9 mouse cellular contexts compared by ENCODE assay signal in genomic region chr7:118992080-118992560, GRCm38 (mm10). TPM values are rescaled to one million over a fixed set of nuclear protein-coding genes. Genes with fewer than 3 reads are reported as not detected.
DNase-seq lines count a peak whose midpoint lies in the region; ATAC-seq lines count a peak whose summit lies in the region.
"Had no signal": no experiment of that assay in that cellular context is flagged by ENCODE, and none has a peak within 500 bp of the region (broad histone marks: within the 10 kb centered on the region; RNA-seq: fewer than 3 reads in every experiment).

No protein-coding gene starts in this region.

- no peaks in the 10 kb centered on the region for H3K9me3 ChIP-seq in heart, embryonic 14.5 days (ENCODE audit: control insufficient read depth, low read length)
- no peaks in the 10 kb centered on the region for H3K9me3 ChIP-seq in forebrain, embryonic 13.5 days (replicated peaks)
- H3K9me3 ChIP-seq in midbrain, embryonic 12.5 days: no peaks in the 10 kb centered on the region

- peaks cover 20 to 33% of the 10 kb centered on the region in 2 experiments; a peak in 3 of 4 replicates for H3K4me1 ChIP-seq in heart, embryonic 14.5 days (ENCODE audit: control insufficient read depth in 2 of 2, insufficient read depth in 2 of 2, low read length in 2 of 2)
- peaks cover 13% of the 10 kb centered on the region for H3K4me1 ChIP-seq in brown adipose tissue, adult 24 weeks (ENCODE audit: control insufficient read depth, insufficient read depth, insufficient read length, low read length)
- peaks cover 74% of the 10 kb centered on the region for H3K4me1 ChIP-seq in forebrain, embryonic 13.5 days
- peaks cover 65% of the 10 kb centered on the region for H3K4me1 ChIP-seq in midbrain, embryonic 12.5 days

- peak overlapping the region; percentile 93; the same call in 1 of the 2 replicates for H3K4me2 ChIP-seq in heart, embryonic 14.5 days (ENCODE audit: low read length)
- H3K4me2 ChIP-seq in forebrain, embryonic 13.5 days: peak overlapping the region; percentile 90
- H3K4me2 ChIP-seq in midbrain, embryonic 12.5 days (replicated peaks): peak overlapping the region; percentile 79

- WGBS in heart, embryonic 14.5 days: 55% methylated on average over 6 of the region's 6 CpGs
- 16% methylated on average over 6 of the region's 6 CpGs for WGBS in forebrain, embryonic 13.5 days
- 30% methylated on average over 6 of the region's 6 CpGs for WGBS in midbrain, embryonic 12.5 days

- H3K9ac ChIP-seq in heart, embryonic 14.5 days (ENCODE audit: low read length): no peak overlapping the region
- no peak overlapping the region for H3K9ac ChIP-seq in forebrain, embryonic 13.5 days
- H3K9ac ChIP-seq in midbrain, embryonic 12.5 days (replicated peaks): 0 out of 2 replicates have a peak overlapping the region, but pooled peaks have one; percentile 11
- H3K9ac ChIP-seq: liver, embryonic 14.5 days had no signal

- ATAC-seq in heart, embryonic 14.5 days (ENCODE audit: insufficient number of reproducible peaks, insufficient read depth, low FRiP score, low read depth): no peak
- ATAC-seq in forebrain, embryonic 13.5 days: no peak
- ATAC-seq in midbrain, embryonic 12.5 days (ENCODE audit: low FRiP score, low read depth): no peak

- no peaks in the 10 kb centered on the region for H3K27me3 ChIP-seq in heart, embryonic 14.5 days (ENCODE audit: control insufficient read depth, insufficient read depth, low read length)
- peaks cover 6% of the 10 kb centered on the region; the same call in 1 of the 2 replicates for H3K27me3 ChIP-seq in forebrain, embryonic 13.5 days
- peaks cover 7% of the 10 kb centered on the region for H3K27me3 ChIP-seq in midbrain, embryonic 12.5 days

- no peak for DNase-seq in heart, postnatal 4 days
- DNase-seq in spleen, postnatal 4 days (ENCODE audit: low spot score in 2 of 2): no peak
- no peak for DNase-seq in lung, postnatal 25 days (ENCODE audit: low spot score)
- no peak for DNase-seq in lung, adult 18-20 months

- H3K4me3 ChIP-seq in heart, embryonic 14.5 days (ENCODE audit: control insufficient read depth in 1 of 2, insufficient read depth in 1 of 2, low read depth in 1 of 2, low read length in 2 of 2): no peak overlapping the region
- H3K4me3 ChIP-seq in brown adipose tissue, adult 24 weeks (ENCODE audit: insufficient read depth, low read depth, low read length): peak overlapping the region; percentile 11; the same call in 1 of the 2 replicates
- peak overlapping the region; percentile 66 for H3K4me3 ChIP-seq in forebrain, embryonic 13.5 days
- peak overlapping the region; percentile 72 for H3K4me3 ChIP-seq in midbrain, embryonic 12.5 days

- no peaks in the 10 kb centered on the region for H3K36me3 ChIP-seq in heart, embryonic 14.5 days (ENCODE audit: control insufficient read depth, insufficient read depth, low read length)
- no peaks in the 10 kb centered on the region for H3K36me3 ChIP-seq in forebrain, embryonic 13.5 days (ENCODE audit: poor library complexity, severe bottlenecking)
- H3K36me3 ChIP-seq in midbrain, embryonic 12.5 days: peaks cover 6% of the 10 kb centered on the region; the same call in 1 of the 2 replicates

- H3K27ac ChIP-seq in heart, embryonic 14.5 days (replicated peaks in 1 of 2; ENCODE audit: control insufficient read depth in 1 of 2, insufficient read depth in 1 of 2, low read depth in 2 of 2, low read length in 2 of 2): no peak overlapping the region
- H3K27ac ChIP-seq in brown adipose tissue, adult 24 weeks (replicated peaks; ENCODE audit: low read depth, low read length): peak overlapping the region; percentile 20
- H3K27ac ChIP-seq in forebrain, embryonic 13.5 days: peak overlapping the region; percentile 85
- H3K27ac ChIP-seq in midbrain, embryonic 12.5 days (replicated peaks): peak overlapping the region; percentile 90
- H3K27ac ChIP-seq: liver, embryonic 14.5 days had no signal

RNA-seq across cellular contexts. Expression of gene Gprc5b, which starts 2.9 kb away (rescaled TPM):
- polyA plus RNA-seq in heart, embryonic 14.5 days (2014; fragmentation: Nextera tagmentation; extraction: Ambion mirVana): 5.7 and 9.0 TPM in 2 replicates
- 10 to 100 TPM; 18.3 to 21.0 TPM for total RNA-seq in heart, postnatal 4 days (2021)
- polyA plus RNA-seq in brown adipose tissue, adult 24 weeks (2012; ENCODE audit: insufficient read depth, insufficient read length, missing spikeins): 55.7 and 65.8 TPM in 2 replicates
- polyA plus RNA-seq in forebrain, embryonic 13.5 days (2015; fragmentation: Nextera tagmentation; extraction: Ambion mirVana): 8.4 and 9.7 TPM in 2 replicates
- polyA plus RNA-seq in midbrain, embryonic 12.5 days (2016; fragmentation: Nextera tagmentation; extraction: Ambion mirVana): 11.9 and 14.1 TPM in 2 replicates

Comparison
In these comparisons a context has a peak if more than half of its experiments do, and no peak if none do; other contexts are left out.
1. H3K27ac ChIP-seq: peak in brown adipose tissue, adult 24 weeks (single experiment), forebrain, embryonic 13.5 days (single experiment) and midbrain, embryonic 12.5 days (single experiment); none in heart, embryonic 14.5 days (0 of 2).
2. H3K4me3 ChIP-seq: peak in brown adipose tissue, adult 24 weeks (single experiment), forebrain, embryonic 13.5 days (single experiment) and midbrain, embryonic 12.5 days (single experiment); none in heart, embryonic 14.5 days (0 of 2).
3. Peak in every context shown above with its lines, with median percentiles within 50 percentile points of each other: H3K4me2 ChIP-seq.